In the genomic region with DNA sequence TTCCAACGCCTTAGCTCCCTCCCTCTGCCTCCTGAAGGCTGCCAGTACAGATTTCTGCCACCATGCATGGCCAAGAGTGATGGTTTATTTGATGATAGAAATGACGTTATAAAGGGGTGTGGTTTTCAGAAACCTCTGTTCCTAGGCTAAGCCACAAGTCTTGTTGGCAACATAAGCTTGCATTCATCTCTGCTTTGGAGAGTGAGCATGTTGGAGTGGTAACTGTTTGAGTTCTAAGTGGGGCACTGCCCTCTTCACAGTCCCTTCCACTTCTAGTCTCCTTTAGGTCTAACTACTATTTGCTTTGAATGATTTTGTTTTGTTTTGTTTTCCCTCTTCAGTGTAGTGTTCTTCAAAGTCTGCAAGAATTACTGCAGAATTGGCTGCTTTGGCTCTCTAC, we compare ENCODE assay signal across 22 mouse cellular contexts. TPM values are rescaled to one million over a fixed set of nuclear protein-coding genes. Genes with fewer than 3 reads are reported as not detected.
DNase-seq lines count a peak whose midpoint lies in the region; ATAC-seq and TF ChIP-seq lines count a peak whose summit lies in the region.
"Had no signal": no experiment of that assay in that cellular context is flagged by ENCODE, and none has a peak within 500 bp of the region (broad histone marks: within the 10 kb centered on the region; RNA-seq: fewer than 3 reads in every experiment).

No protein-coding gene starts in this region.

- H3K4me1 ChIP-seq in lung, postnatal 0 days (ENCODE audit: insufficient read depth, low read depth, low read length), result no peaks in the 10 kb centered on the region
- H3K4me1 ChIP-seq: hindbrain, embryonic 10.5 days; hindbrain, embryonic 13.5 days had no signal

- no peak for DNase-seq in gastrocnemius, adult 2 months
- DNase-seq in gastrocnemius, postnatal 4 days (ENCODE audit: low spot score in 2 of 2), result no peak
- DNase-seq in lung, postnatal 0 days (ENCODE audit: low spot score), result peak; percentile 70
- peak; percentile 39 for DNase-seq in lung, postnatal 36 days
- DNase-seq in urinary bladder, adult 2 months (ENCODE audit: low spot score), result no peak
- DNase-seq in adrenal gland, adult (ENCODE audit: inconsistent age in 2 of 2, low spot score in 1 of 2), result no peak
- DNase-seq: adrenal gland, postnatal 10 days; adrenal gland, postnatal 36 days; cerebellum, adult 18-20 months; cerebellum, adult 9-10 months; cerebellum, postnatal 14 days; forebrain, postnatal 0 days; gastrocnemius, postnatal 25 days; heart, adult 2 months had no signal

- H3K4me2 ChIP-seq in lung, postnatal 0 days (replicated peaks; ENCODE audit: low read depth, low read length), result no peak overlapping the region
- H3K4me2 ChIP-seq: heart, embryonic 11.5 days; hindbrain, embryonic 13.5 days had no signal

- H3K27ac ChIP-seq in gastrocnemius, adult 2 months, result 0 out of 2 replicates have a peak overlapping the region, but pooled peaks have one; percentile 28
- H3K27ac ChIP-seq in lung, postnatal 0 days (ENCODE audit: low read length), result 0 out of 2 replicates have a peak overlapping the region, but pooled peaks have one; percentile 21
- H3K27ac ChIP-seq: heart, adult 2 months; hindbrain, embryonic 10.5 days; hindbrain, embryonic 13.5 days; hindbrain, postnatal 0 days had no signal

- no peaks in the 10 kb centered on the region for H3K27me3 ChIP-seq in lung, postnatal 0 days (replicated peaks; ENCODE audit: insufficient read depth, low read length)
- H3K27me3 ChIP-seq: hindbrain, embryonic 13.5 days had no signal

- TF ChIP-seq CTCF in gastrocnemius, adult 2 months (IDR thresholded peaks at IDR 0.05), result no peak
- TF ChIP-seq CTCF in lung, postnatal 0 days (IDR thresholded peaks at IDR 0.05), result no peak

- 65% methylated on average over 2 of the region's 2 CpGs for WGBS in lung, postnatal 0 days

- no peak overlapping the region for H3K9ac ChIP-seq in lung, postnatal 0 days (replicated peaks; ENCODE audit: low read depth)
- H3K9ac ChIP-seq: forebrain, postnatal 0 days; hindbrain, embryonic 13.5 days had no signal

- H3K36me3 ChIP-seq in lung, postnatal 0 days (ENCODE audit: insufficient read depth, low read length), result no peaks in the 10 kb centered on the region
- H3K36me3 ChIP-seq: hindbrain, embryonic 13.5 days had no signal

- H3K4me3 ChIP-seq in gastrocnemius, adult 2 months, result no peak overlapping the region
- no peak overlapping the region for H3K4me3 ChIP-seq in lung, postnatal 0 days (ENCODE audit: low read depth, low read length)
- H3K4me3 ChIP-seq: heart, adult 2 months; hindbrain, embryonic 10.5 days; hindbrain, embryonic 13.5 days had no signal

- 0 out of 2 replicates have a peak, but pooled peaks have one; percentile 18 for TF ChIP-seq EP300 in lung, postnatal 0 days (IDR thresholded peaks at IDR 0.05)

- intact Hi-C loops in gastrocnemius, adult 2 months (cut with DNase I), result loop anchor here (10.0 kb wide), 1 partner anchor 48 kb away; a partner anchor contains a TSS

- no peaks in the 10 kb centered on the region for H3K9me3 ChIP-seq in lung, postnatal 0 days (ENCODE audit: low read length)
- H3K9me3 ChIP-seq: hindbrain, embryonic 10.5 days; hindbrain, embryonic 13.5 days had no signal

- peak; percentile 93 for ATAC-seq in lung, postnatal 0 days
- ATAC-seq: activated CD4-positive, CD25-positive, alpha-beta regulatory T cell, adult 4 months; forebrain, embryonic 14.5 days; forebrain, postnatal 0 days; hindbrain, postnatal 0 days; inflammation-experienced regulatory T-cells, adult 6 months had no signal

RNA-seq across cellular contexts. Expression of a gene that starts 34.9 kb away (rescaled TPM):
- total RNA-seq in gastrocnemius, adult 2 months (2021), result under 1 TPM in 1 of 2 experiments, not detected in 1; 0.08 TPM
- 1 to 10 TPM; 5.9 to 7.6 TPM for total RNA-seq in gastrocnemius, postnatal 4 days (2021)
- 1.8 and 2.0 TPM in 2 replicates for polyA plus RNA-seq in lung, postnatal 0 days (2015; fragmentation: Nextera tagmentation; extraction: Ambion mirVana)
- 0.87 and 0.93 TPM in 2 replicates for polyA plus RNA-seq in urinary bladder, adult 2 months (2012; rRNA removed)

RNA-seq across cellular contexts. Expression of a gene that starts 47.7 kb away (rescaled TPM):
- under 1 TPM; 0.11 to 0.15 TPM for total RNA-seq in gastrocnemius, adult 2 months (2021)
- 1 to 10 TPM; 2.0 to 2.5 TPM for total RNA-seq in gastrocnemius, postnatal 4 days (2021)
- 1.4 and 1.5 TPM in 2 replicates for polyA plus RNA-seq in lung, postnatal 0 days (2015; fragmentation: Nextera tagmentation; extraction: Ambion mirVana)
- polyA plus RNA-seq in urinary bladder, adult 2 months (2012; rRNA removed), result 0.61 and 0.83 TPM in 2 replicates
- total RNA-seq: granulocyte monocyte progenitor cell, adult 5-6 weeks had no signal
- polyA plus RNA-seq: activated CD4-positive, CD25-positive, alpha-beta regulatory T cell, adult 4 months; inflammation-experienced regulatory T-cells, adult 6 months had no signal

Comparison
In these comparisons a context has a peak if more than half of its experiments do, and no peak if none do; other contexts are left out.
1. RNA of a gene that starts 34.9 kb away (total RNA-seq): 5.9 to 7.6 TPM in gastrocnemius, postnatal 4 days; 0.08 TPM in gastrocnemius, adult 2 months; every median in the first group is over 4 times any median in the second.
2. DNase-seq: peak in lung, postnatal 0 days (single experiment) and lung, postnatal 36 days (single experiment); none in gastrocnemius, adult 2 months (single experiment), gastrocnemius, postnatal 4 days (0 of 2), urinary bladder, adult 2 months (single experiment) and adrenal gland, adult (0 of 2).